Mouse (Mus musculus) forebrain, embryonic 14.5 days (tissue): ENCODE results near the gene Tbc1d10a. TPM values are rescaled to one million over a fixed set of nuclear protein-coding genes. Genes with fewer than 3 reads are reported as not detected.

ENCODE experiments used
- ATAC-seq: fragments of 200-750 bp; cut with Nextera tagmentation; 2 replicates; pipeline ENCODE4 v1.8.0; 2017; ENCODE audit warnings: mild to moderate bottlenecking, moderate library complexity
- DNase-seq: peaks from one replicate; pipeline ENCODE4 v3.0.0-alpha.2; 2015; ENCODE audit warnings: low spot score
- H3K27ac ChIP-seq: fragments of 300-500 bp; sonication (generic); 2 replicates; pipeline ENCODE4 v1.5.1; 2014; ENCODE audit warnings: low read depth, mild to moderate bottlenecking, control low read depth, low read length, moderate library complexity
- H3K27me3 ChIP-seq: fragments of 300-500 bp; sonication (generic); replicated peaks from 2 replicates; pipeline ENCODE4 v1.6.1; 2014; ENCODE audit warnings: low read length, control low read depth, mixed read lengths; ENCODE audit not compliant: control insufficient read depth, insufficient read depth
- H3K36me3 ChIP-seq: fragments of 300-500 bp; sonication (generic); 2 replicates; pipeline ENCODE4 v1.6.1; 2014; ENCODE audit warnings: low read length, control low read depth; ENCODE audit not compliant: control insufficient read depth, insufficient read depth
- H3K4me1 ChIP-seq: fragments of 300-500 bp; sonication (generic); 2 replicates; pipeline ENCODE4 v1.6.1; 2014; ENCODE audit warnings: antibody characterized with exemption, low read length, control low read depth; ENCODE audit not compliant: control insufficient read depth, insufficient read depth
- H3K4me2 ChIP-seq: fragments of 300-500 bp; sonication (generic); 2 replicates; pipeline ENCODE4 v1.6.1; 2014; ENCODE audit warnings: mild to moderate bottlenecking, control low read depth, low read length
- H3K4me3 ChIP-seq: fragments of 300-500 bp; sonication (generic); 2 replicates; pipeline ENCODE4 v1.5.1; 2014; ENCODE audit warnings: low read depth, low read length, control low read depth
- H3K9ac ChIP-seq: fragments of 300-500 bp; sonication (generic); 2 replicates; pipeline ENCODE4 v1.6.1; 2014; ENCODE audit warnings: mild to moderate bottlenecking, low read length, control low read depth, moderate library complexity
- H3K9me3 ChIP-seq: fragments of 300-500 bp; sonication (generic); replicated peaks from 2 replicates; pipeline ENCODE4 v1.6.1; 2016; ENCODE audit warnings: low read length, control low read depth, mixed read lengths; ENCODE audit not compliant: control insufficient read depth
- WGBS: fragments of 180-500 bp; shearing (Covaris S2); extraction: QIAGEN DNeasy Blood & Tissue Kit; methylation state at CpG from one replicate; pipeline ENCODE4 v1.1.7; 2014; 5-methylcytosine and 5-hydroxymethylcytosine counted together
- polyA plus RNA-seq: library from polyadenylated mRNA; unstranded; fragments of >200 nt; fragmentation: Nextera tagmentation; extraction: Ambion mirVana; gene quantifications from 2 replicates; pipeline ENCODE4 v1.2.1, GENCODE M21; 2014

Tbc1d10a gene
- polyA plus RNA-seq, 1 experiment from 2014 or later = 13.3 TPM

GRCm38 (mm10) chr11:4223393-4224188, 37.0 kb downstream of the Tbc1d10a start:
- Histone ChIP-seq H3K9ac (no peak overlapping the region), H3K27ac (no peak overlapping the region), H3K4me1 (no peaks in the 10 kb centered on the region), H3K4me2 (no peak overlapping the region), H3K36me3 (no peaks in the 10 kb centered on the region), H3K27me3 (peaks cover 4% of the 10 kb centered on the region; the same call in 1 of the 2 replicates), H3K9me3 (no peaks in the 10 kb centered on the region), H3K4me3 (no peak overlapping the region)
- no peak for ATAC-seq
- DNase-seq = no peak
- 33% methylated on average over 5 of the region's 7 CpGs for WGBS

DNA sequence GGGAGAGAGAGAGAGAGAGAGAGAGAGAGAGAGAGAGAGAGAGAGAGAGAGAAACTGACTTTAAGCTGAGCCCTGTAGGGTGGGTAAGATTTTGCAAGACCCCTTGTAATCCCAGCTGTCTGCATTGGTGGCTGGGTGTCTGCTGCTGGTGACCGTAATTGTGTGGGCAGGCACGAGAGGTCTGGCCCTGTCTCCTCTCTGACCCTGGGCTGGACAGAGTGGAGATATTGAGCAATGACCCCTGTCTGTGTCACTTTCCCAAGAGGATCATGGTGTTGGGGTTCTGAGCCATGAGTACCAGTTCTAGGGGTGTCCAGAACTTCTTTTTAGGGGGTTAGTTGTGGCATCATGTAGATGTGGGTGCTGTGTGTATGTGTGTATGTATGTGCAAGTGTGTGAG, 37.6 kb downstream of the Tbc1d10a start:
- ATAC-seq = no peak
- Histone ChIP-seq H3K36me3 (no peaks in the 10 kb centered on the region), H3K4me1 (no peaks in the 10 kb centered on the region), H3K9me3 (no peaks in the 10 kb centered on the region), H3K27me3 (peaks cover 1% of the 10 kb centered on the region; the same call in 1 of the 2 replicates), H3K4me2 (no peak overlapping the region), H3K27ac (no peak overlapping the region), H3K4me3 (no peak overlapping the region), H3K9ac (no peak overlapping the region)
- no peak for DNase-seq
- WGBS = 50% methylated on average over 2 of the region's 2 CpGs

- H3K36me3 ChIP-seq = no peaks in the 10 kb centered on the region
These were observed 40.2 kb downstream of the Tbc1d10a start for GRCm38 (mm10) chr11:4226569-4227325.

DNA sequence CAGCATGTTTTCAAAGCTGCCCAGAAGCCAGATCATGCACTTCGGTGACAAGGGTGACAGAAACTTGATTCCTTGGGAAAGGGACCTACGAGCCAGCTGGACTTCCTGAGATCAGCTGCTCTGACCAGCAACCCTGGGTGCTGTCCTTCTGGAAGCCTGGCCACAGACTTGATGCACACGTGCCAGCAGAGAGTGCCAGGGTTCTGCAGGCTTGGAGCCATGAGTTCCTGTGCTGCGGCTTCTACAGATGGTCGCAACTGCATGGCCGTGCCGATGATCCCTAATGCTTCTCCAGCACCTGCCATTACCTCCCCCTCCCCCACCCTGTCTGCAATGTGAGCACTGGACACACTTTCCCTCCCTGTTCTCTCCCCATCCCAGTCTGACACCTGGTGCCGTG, 41.9 kb downstream of the Tbc1d10a start:
- H3K4me1 ChIP-seq = no peaks in the 10 kb centered on the region
- no peak overlapping the region for H3K4me2 ChIP-seq
- H3K27me3 ChIP-seq = no peaks in the 10 kb centered on the region
- H3K36me3 ChIP-seq = no peaks in the 10 kb centered on the region
- DNase-seq = no peak
- no peak overlapping the region for H3K27ac ChIP-seq
- no peak overlapping the region for H3K4me3 ChIP-seq
- 46% methylated on average over 8 of the region's 8 CpGs for WGBS
- H3K9me3 ChIP-seq = no peaks in the 10 kb centered on the region
- ATAC-seq = no peak
- no peak overlapping the region for H3K9ac ChIP-seq

More at GRCm38 (mm10) chr11:4226569-4227325, 40.2 kb downstream of the Tbc1d10a start:
- WGBS = 72% methylated on average over 5 of the region's 5 CpGs
- H3K9me3 ChIP-seq = no peaks in the 10 kb centered on the region
- DNase-seq (no peak), ATAC-seq (no peak)
- H3K4me1 ChIP-seq = no peaks in the 10 kb centered on the region
- no peaks in the 10 kb centered on the region for H3K27me3 ChIP-seq
- no peak overlapping the region for H3K4me2 ChIP-seq
- H3K27ac ChIP-seq = no peak overlapping the region
- no peak overlapping the region for H3K9ac ChIP-seq
- H3K4me3 ChIP-seq = no peak overlapping the region

DNA sequence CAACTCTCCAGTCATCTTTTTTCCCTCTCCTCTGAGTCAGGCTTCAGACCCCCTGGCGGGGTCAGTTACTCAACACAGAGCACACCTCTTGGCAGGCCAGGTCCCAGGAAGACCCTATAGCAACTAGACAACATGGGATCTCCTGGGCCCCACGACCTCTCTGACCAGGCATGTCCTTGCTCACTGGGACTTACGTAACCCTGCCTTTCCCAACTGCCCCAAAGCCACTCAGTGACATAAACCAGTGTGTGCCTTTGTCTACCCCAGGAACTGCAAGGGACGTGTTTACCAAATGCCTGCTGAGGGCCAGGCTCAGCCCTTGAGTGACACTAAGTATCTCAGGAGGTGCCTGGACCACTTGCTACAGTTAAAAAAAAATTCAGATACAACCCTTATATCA, 43.3 kb downstream of the Tbc1d10a start:
- 61% methylated on average over 4 of the region's 4 CpGs for WGBS
- ATAC-seq (no peak), DNase-seq (no peak)
- no peak overlapping the region for H3K9ac ChIP-seq
- no peak overlapping the region for H3K27ac ChIP-seq
- no peak overlapping the region for H3K4me3 ChIP-seq
- no peak overlapping the region for H3K4me2 ChIP-seq
- no peaks in the 10 kb centered on the region for H3K4me1 ChIP-seq
- no peaks in the 10 kb centered on the region for H3K36me3 ChIP-seq
- H3K27me3 ChIP-seq = no peaks in the 10 kb centered on the region
- H3K9me3 ChIP-seq = no peaks in the 10 kb centered on the region

DNA sequence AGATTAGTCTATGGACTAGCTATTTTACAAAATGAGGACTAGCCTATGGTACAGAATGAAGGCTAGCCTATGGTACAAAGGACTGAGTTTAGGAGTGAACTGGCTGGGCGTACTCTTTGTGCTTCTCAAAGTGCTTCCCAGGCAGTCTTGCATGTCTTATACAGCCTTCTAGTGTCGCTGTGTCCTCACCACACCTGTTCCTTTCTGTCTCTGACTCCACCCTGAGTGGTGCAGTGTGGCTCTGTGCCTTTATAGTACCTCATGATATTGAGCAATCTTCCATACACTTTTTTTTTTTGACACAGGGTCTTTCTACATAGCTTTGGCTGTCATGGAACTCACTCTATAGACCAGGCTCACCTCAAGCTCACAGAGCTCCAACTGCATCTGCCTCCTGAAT, 44.8 kb downstream of the Tbc1d10a start:
- ATAC-seq = no peak
- no peaks in the 10 kb centered on the region for H3K36me3 ChIP-seq
- H3K4me2 ChIP-seq = no peak overlapping the region
- 85% methylated on average over 2 of the region's 2 CpGs for WGBS
- no peak overlapping the region for H3K4me3 ChIP-seq
- H3K9ac ChIP-seq = no peak overlapping the region
- no peaks in the 10 kb centered on the region for H3K4me1 ChIP-seq
- H3K27ac ChIP-seq = no peak overlapping the region
- H3K9me3 ChIP-seq = no peaks in the 10 kb centered on the region
- no peaks in the 10 kb centered on the region for H3K27me3 ChIP-seq
- no peak for DNase-seq

GRCm38 (mm10) chr11:4232644-4233043, 46.1 kb downstream of the Tbc1d10a start:
- no peaks in the 10 kb centered on the region for H3K9me3 ChIP-seq
- H3K27ac ChIP-seq = no peak overlapping the region
- no peaks in the 10 kb centered on the region for H3K4me1 ChIP-seq
- no peak overlapping the region for H3K9ac ChIP-seq
- H3K4me2 ChIP-seq = no peak overlapping the region
- no peaks in the 10 kb centered on the region for H3K27me3 ChIP-seq
- 73% methylated on average over 12 of the region's 12 CpGs for WGBS
- DNase-seq (no peak), ATAC-seq (no peak)
- H3K4me3 ChIP-seq = no peak overlapping the region
- H3K36me3 ChIP-seq = no peaks in the 10 kb centered on the region

DNA sequence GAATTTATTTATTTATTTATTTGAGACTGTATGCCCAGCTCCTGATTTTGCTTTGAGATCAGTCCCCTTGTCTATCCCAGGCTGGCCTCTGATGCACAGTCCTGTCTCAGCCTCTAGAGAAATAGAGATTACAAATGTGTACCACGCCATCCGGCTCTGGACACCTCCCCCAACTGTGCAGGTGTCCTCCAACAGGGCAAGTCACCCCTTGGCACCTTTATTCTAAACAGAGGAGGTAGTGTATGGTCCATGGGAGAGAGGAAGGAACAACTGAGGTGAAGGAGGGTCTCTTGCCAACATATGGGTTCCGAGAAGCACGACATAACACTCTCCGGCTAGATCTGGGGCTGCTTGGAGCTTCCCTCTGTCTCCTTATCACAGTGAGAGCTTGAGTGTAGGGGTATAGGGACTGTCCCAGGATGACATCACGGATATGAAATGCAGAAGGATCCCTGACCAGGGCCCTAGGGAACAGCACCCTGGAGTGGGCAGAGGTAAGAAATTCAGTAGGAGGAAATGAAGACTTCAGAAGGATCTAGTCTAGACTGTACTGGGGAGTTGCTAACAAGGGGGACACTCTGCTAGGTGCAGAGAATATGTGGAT, 48.6 kb downstream of the Tbc1d10a start:
- H3K4me3 ChIP-seq = no peak overlapping the region
- H3K27me3 ChIP-seq = no peaks in the 10 kb centered on the region
- no peak overlapping the region for H3K4me2 ChIP-seq
- no peaks in the 10 kb centered on the region for H3K36me3 ChIP-seq
- no peak overlapping the region for H3K27ac ChIP-seq
- no peaks in the 10 kb centered on the region for H3K4me1 ChIP-seq
- 88% methylated on average over 6 of the region's 6 CpGs for WGBS
- H3K9ac ChIP-seq = no peak overlapping the region
- H3K9me3 ChIP-seq = no peaks in the 10 kb centered on the region
- DNase-seq (no peak), ATAC-seq (no peak)
